ENCODE assay signal across 15 mouse cellular contexts in genomic region chrX:160148859-160149258, GRCm38 (mm10).
"Had no signal": no experiment of that assay in that cellular context is flagged by ENCODE, and none has a peak within 500 bp of the region (broad histone marks: within the 10 kb centered on the region; RNA-seq: fewer than 3 reads in every experiment).

No protein-coding gene starts in this region.

- H3K36me3 ChIP-seq: embryonic facial prominence, embryonic 10.5 days; embryonic facial prominence, embryonic 12.5 days; embryonic facial prominence, embryonic 13.5 days; embryonic facial prominence, embryonic 15.5 days; forebrain, embryonic 10.5 days; forebrain, embryonic 12.5 days; forebrain, embryonic 15.5 days; heart, embryonic 10.5 days had no signal

- H3K4me2 ChIP-seq: embryonic facial prominence, embryonic 12.5 days; embryonic facial prominence, embryonic 13.5 days; embryonic facial prominence, embryonic 15.5 days; forebrain, embryonic 12.5 days; forebrain, embryonic 13.5 days; forebrain, embryonic 15.5 days had no signal

- ATAC-seq: forebrain, embryonic 13.5 days; forebrain, embryonic 14.5 days; forebrain, embryonic 15.5 days; forebrain, embryonic 16.5 days; forebrain, postnatal 0 days had no signal

- H3K4me3 ChIP-seq: embryonic facial prominence, embryonic 10.5 days; embryonic facial prominence, embryonic 12.5 days; embryonic facial prominence, embryonic 13.5 days; embryonic facial prominence, embryonic 15.5 days; erythroblast, embryonic 14.5 days; forebrain, embryonic 10.5 days; forebrain, embryonic 12.5 days; forebrain, embryonic 13.5 days; forebrain, embryonic 15.5 days; gastrocnemius, adult 2 months; heart, adult 2 months; heart, embryonic 10.5 days had no signal

- H3K27me3 ChIP-seq: embryonic facial prominence, embryonic 15.5 days; forebrain, embryonic 13.5 days; forebrain, embryonic 15.5 days had no signal
